Mouse (Mus musculus): Measurements from ENCODE around the gene Katnb1. TPM values are rescaled to one million over a fixed set of nuclear protein-coding genes. Genes with fewer than 3 reads are reported as not detected.

Gene Katnb1
- 10 to 100 TPM; 13.6 to 21.3 TPM for polyA plus RNA-seq (2017; shearing (Covaris generic))

DNA sequence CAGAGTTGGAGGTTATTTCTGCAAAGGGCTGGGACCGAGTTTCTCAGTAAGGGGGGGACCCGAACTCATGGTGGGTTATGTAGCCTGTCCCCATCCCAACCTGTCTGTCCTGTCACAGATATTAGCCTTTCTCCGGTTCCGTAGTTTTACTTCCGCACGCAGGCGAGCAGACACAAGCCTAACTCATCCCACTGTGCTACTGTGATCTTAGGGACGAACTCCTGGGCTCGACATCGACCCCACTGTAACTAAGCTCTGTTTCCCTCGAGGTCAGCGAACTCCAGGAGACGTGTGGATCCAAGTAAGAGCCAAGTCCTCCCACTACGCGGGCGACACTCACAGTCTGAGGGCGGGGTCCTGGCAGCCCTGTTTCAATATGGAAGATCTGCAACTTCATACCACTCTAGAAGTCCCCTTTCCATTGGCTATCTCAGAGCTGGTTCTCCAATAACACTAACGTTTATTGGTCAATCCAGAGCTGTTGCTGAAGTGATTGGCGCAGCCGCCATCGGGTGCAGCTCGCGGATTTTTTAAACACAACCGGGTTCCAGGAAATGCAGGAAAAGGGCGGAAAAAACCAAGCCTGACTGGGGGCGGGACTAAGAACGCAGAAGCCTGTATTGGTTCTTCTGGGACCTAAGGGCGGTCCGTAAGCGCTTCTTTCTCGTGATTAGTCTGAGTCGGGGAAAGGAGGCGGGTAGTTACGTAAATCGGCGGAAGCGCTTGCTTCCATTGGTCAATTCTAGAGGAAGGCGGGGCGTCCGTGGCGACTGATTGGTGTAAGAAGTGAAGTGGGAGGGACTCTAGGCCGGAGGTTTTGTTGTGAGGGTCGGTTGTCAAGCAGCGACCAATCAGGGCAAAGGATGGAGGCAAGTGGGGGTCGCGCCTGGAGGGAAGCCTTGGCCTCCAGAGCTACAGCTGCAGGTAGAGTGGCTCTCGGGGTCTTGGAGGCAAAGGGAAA is at the start of gene Katnb1:
Gene Katnb1 (plus strand): TSS at position 806 of the 961 bp plus-strand sequence.
- peak; percentile 92 for ATAC-seq

DNA sequence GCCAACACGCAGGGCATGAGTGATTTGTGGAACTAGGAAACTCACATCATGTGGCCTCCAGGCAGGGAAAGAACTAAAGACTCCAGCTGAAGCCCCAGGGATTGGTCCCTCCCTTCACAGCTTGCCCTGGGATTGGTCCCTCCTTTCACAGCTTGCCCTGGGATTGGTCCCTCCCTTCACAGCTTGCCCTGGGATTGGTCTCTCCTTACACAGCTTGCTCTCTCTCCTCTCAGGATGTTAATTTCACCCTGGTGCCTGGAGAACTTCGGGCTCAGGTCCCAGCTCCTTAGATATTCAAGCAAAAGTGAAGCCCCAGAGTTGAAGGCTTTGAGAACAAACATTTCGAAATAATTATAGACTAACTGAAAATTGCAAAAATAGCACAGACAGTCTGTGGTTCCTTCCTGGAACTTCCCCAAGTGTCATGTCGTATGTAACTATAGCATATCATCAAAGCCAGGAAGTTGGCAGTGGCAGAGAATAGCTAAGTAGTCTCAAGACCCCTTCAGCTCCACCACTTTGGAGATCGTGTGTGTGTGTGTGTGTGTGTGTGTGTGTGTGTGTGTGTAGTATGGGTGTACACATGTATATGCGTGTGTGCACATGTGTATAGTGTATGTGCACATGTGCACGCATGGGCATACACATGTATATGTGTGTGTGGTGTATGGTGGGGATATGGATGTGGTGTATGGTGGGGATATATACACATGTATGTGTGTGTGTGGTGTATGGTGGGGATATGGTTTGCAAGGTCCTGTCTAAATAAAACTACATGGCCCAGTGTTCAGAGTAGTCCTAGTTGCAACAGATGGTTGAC is 43.7 kb upstream of the Katnb1 start:
- ATAC-seq: no peak

DNA sequence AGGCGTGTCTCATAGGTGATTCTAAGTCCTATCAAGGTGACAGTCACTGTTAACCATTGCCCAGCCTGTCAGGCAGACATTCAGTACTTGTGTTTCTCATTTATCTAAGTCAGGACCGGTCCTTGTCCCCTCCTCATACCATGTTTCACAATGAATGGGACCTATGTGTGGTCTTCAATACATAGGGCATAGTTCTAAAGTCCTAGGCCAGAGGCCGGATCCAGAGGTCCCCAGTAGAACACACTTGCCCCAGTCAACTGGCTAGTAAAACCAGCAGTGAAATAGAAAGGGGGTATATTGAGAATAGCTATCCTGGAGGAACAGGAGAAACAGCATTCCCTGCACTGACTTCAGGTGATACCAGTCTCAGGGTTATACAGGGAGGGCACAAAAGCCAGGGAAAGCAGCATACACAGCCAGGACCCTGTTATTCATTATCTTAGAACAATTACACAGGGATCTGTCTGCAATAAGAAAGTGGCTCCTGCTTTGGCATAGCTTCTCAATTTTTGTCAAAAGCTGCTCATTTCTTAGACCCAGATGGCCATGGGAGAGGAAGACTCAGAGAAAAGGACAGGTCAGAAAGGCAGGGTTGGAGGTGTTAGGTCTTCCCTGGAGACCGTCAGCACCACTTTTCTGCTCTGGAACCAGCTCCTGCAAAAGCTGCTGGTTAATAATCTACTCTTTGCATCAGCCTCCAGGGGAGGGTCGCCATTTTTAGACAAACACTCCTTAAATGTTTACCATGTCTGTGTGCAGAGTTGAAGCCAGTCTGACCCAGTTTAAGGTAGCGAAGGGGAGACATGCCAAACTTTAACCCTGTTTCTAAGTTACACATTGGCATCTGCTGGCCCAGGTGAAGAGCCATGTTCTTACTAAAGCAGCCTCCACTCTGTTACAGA is 38.9 kb upstream of the Katnb1 start:
- no peak for ATAC-seq

DNA sequence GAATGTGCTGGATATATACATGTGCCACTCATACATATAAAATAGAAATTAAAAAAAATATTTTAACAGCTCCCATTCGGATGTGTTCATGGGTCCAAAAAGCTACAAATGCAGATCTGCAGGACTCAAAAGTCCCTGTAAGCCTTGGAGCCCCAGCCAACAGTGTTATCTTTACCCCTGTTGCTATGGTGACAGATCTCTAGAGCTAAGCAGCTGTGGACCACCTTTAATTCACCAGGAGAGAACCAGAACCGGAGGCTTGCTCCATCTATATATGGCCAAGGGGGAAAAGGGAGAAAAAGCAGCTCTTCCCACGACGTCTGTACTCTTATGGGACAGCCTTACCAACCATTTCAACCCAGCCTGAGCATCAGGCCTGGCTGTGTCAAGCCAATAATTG is 36.2 kb upstream of the Katnb1 start:
- no peak for ATAC-seq

DNA sequence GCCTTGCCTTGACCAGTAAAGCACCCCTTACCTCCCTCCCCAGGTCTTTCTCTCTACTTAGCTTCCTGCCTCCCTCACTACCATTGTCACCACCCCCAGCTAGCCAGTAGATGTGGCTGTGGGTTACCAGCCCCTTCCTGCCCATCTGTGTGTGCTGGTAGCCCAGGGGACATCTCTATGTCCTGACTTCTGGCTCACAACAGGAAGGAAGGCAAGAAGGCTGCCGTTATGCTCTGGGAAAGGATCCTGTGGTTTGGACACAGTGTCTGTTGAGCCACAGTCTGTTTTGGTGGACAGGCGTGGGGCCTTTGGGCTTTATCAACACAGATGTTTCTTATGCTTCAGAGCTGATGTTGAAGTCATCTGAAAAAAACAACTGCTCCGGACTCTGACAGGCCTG is 34.0 kb upstream of the Katnb1 start:
- no peak for ATAC-seq

DNA sequence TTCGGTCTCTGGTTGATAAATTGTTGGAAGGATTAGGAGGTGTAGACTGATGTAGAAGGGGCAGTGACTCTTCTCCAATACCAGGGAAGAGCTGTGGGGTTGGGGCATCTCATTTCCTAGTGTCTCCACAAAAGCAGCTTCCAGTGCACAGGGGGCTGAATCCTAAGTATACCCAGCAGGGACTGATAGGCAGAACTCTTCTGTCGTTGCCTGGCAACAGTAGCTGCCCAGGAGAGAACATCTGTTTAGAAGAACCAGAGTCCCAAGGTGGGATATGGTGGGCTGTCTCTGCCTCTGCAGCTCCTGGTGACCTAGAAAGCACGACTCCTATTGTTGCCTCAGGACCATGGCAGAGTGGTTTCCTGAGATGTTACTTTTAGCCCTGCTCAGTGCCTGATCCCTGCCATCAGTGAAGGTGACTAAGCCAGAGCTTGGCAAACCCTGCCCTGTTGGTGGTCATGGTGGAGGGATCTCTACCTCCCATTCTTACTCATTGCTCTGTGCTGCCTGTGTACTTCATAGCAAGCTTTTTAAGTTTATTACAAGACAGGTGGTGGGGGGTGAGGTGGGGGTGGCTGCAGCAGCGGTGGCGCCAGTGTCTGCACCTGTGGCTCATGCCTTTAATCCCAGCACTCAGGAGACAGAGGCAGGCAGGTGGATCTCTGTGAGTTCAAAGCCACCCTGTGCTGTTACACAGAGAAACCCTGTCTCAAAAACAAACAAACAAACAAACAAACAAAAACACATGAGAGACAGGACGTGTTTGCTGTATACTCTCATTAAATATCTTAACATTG is 32.9 kb upstream of the Katnb1 start:
- no peak for ATAC-seq

DNA sequence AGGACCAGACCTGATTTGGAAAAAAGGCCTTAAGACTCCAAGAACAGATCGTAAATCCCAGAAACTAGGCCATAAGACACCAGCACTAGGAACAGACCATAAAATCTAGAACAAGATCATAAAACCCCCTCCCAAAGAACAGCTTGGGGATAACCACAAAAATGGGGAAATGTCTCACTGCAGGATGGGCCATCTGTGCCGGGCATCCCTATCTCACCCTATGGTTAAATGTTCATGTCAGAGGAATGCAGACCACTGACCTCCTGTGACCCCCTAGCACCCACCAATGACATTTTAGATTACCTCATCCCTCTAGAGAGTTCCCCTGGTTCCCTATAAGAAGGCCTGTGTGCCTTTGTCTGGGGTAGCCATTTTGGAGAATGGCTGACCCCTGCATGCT is 31.4 kb upstream of the Katnb1 start:
- ATAC-seq: no peak

DNA sequence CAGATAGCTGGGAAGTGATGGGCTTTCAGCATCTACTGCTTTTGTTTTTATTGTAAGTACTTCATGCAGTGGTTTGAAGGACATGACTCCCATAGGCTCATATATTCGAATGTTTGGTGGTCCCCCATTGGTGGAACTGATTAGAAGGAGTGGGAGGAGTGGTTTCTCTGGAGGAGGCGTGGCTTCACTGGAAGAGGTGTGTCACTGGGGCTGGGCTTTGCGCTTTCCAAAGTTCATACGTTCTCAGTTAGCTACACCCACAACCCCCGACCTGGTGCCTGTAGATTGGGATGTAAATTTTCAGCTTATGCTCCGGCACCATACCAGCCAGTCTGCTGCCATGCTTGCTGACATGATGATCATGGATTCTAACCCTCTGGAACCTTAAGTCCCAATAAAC is 26.5 kb upstream of the Katnb1 start:
- ATAC-seq: no peak

DNA sequence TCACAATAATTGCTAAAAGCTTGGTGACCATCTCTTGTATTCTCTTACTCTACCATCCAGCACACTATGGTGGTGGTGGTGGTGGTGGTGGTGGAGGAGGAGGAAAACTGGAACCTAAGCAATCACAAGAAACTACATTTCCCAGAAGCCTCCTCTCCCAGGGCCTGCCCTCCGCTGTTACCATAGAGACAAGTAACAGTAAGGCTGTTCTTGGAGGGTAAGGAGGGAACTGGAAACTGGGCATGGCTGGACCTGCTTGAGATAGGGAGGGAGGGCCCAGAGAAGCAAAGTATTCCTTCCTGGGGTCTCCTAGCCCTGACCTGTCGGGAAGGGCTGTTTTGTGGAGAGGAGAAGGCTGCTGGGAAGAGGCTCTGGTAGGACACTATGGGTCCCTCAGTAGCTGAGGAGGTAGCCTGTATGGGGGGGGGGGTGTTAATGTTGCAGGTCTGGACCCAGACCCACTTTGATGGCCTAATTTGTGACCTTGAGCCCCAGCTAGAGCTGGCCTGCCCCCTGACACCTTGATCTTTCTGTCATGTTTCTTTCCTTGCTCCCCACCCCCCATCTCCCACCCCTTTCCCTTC is 26.0 kb upstream of the Katnb1 start, which contains the start of gene Drc7:
Gene Drc7 (plus strand): TSS at position 177 of the 584 bp plus-strand sequence.
- no peak for ATAC-seq

DNA sequence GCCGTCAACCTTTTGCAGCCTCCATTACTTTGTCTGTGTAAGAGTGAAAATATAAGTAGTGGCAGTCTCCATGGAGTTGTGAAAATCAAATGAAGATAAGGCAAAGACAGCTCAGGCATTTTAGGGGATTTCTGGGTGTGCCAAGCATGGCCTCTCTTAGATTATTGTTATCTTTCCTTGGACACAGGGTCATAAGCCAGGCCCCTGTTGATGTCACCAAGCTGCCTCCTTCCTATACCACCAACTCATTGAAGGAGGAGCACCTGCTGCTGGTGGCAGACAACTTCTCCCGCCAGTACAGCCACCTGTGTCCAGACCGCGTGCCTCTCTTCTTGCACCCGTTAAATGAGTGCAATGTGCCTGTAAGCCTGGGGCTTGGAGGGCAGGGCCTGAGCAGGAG is 24.6 kb upstream of the Katnb1 start:
- no peak for ATAC-seq

DNA sequence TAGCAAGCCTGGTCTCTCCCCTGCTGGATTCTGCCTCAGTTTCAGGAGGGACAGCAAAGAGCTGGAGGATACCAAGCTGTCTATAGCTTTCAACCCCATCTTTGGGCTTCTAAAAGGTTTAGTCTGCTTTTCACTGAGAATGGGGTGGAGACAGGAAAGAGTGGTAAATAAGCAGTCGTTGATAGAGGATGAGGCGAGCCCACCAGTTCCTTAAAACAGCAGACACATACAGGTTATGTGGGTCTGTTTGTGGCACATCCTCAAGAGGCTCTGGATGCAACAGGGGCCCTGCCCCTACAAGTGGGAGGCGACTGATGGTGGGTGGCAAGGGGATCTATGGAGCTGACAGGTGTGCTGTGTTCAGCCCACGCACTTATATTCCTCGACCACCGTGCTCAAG is 22.3 kb upstream of the Katnb1 start:
- ATAC-seq: no peak

DNA sequence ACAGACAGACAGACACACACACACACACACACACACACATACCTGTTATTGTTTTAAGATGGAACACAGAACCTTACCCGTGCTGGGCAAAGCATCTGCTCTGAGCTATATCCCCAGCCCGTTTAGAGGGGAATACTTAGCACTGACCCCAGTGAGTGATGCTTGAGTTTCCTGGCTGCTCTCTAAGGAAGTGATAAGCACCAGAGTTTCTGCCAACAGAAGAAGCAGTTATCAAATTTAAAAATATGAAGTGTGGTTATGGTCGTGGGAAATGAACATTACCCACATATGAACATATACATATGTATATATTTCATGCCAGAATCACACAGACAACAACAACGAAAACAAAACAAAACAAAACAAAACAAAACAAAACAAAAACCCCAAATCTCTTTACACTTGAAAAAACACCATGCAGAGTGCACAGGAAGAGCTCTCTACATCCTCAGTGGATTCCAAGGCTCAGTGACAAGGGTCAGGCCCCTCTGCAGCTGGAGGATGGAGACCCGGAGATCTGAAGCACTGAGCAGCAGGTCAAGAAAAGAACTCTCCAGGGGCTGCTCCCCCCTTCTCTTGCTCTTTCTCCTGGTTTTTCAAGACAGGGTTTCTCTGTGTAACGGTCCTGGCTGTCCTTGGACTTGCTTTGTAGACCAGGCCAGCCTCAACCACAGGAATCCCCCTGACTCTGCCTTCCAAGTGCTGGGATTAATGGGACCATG is 21.0 kb upstream of the Katnb1 start:
- ATAC-seq: no peak

DNA sequence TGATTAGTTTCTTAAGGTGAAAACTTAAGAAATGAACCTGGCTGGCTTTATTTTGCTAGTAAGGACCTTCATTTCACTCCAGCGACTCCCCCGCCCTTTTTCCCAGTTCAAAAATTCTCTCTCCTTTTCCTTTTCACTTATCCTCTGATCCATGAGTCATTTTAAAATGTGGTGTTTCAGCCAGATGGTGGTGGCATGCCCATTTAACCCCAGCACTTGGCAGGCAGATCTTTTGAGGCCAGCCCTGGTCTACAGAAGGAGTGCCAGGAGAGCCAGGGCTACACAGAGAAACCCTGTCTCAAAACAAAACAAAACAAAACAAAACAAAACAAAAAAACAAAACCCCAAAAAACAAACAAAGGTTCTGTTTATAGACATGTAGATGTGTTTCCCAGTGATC is 16.5 kb upstream of the Katnb1 start:
- no peak for ATAC-seq

DNA sequence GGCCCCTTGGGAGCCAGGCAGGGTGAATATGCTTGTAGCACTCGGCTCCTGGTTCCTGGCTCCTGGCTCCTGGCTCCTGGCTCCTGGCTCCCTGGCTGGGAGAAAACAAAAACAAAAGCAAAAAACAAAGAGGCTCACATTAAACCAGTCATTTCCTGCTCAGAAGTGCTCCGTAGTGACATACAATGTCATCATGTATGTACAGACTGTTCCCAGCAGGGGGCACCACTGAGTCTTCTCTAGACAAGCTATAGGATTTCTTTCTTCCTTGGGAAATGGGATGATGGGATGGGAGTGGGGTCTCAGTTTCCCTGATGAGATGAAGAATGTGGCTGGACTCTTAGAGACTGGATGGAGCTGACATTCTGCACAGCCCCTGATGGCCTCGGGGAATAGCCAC is 13.4 kb upstream of the Katnb1 start:
- ATAC-seq: peak; percentile 75

DNA sequence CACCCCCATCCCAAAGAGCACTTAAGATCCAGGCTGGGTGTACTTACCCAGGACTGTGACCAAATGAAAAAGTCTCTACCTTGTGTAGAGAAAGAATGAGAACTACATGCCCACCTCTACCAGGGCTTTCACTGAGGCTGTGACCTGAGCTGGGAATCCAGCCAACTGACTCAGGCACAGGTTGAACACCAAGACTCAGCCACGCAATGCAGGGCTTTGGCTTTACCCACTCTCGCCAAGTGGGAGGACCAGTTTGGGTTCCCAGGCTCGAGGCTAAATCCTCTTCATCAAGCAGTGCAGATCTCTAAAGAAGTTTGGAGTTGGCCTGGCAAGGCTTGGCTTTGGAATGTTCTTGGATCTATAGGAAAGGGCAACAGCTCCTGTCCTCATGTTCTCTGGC is 5.5 kb upstream of the Katnb1 start:
- no peak for ATAC-seq

DNA sequence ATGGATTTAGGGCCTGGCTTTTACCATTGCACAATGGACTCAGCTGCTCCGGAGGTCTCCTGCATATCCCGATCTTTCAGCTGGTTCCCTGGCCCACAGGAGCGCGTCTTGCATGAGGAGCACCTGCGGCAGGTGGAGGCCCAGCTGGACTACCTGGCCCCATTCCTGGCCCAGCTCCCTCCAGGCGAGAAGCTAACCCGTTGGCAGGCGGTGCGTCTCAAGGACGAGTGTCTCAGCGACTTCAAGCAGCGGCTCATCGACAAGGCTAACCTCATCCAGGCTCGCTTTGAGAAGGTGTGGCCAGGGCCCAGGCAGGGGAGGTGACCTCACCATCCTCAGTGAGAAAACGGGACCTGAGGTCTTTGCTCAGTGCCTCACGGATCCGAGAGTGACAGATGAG is 4.8 kb upstream of the Katnb1 start:
- ATAC-seq: no peak

DNA sequence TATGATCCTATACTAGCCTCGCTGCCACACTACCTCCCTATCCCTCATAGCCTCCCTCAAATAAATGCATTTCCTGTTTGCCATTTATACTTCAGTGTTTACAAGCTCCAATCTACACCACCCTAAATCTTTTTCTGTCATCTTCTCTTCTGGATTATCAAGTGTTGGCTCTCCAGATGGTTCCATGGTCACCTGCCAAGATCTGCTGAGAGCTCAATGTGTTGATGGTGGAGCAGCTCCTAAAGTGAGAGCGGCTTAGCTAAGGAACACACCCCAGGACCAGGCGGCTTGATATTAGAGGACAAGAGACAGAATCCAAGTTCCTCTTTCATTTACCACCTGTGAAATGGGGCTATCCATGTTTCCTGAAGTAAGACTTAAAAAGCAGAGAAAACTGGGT is 2.9 kb upstream of the Katnb1 start:
- ATAC-seq: no peak

DNA sequence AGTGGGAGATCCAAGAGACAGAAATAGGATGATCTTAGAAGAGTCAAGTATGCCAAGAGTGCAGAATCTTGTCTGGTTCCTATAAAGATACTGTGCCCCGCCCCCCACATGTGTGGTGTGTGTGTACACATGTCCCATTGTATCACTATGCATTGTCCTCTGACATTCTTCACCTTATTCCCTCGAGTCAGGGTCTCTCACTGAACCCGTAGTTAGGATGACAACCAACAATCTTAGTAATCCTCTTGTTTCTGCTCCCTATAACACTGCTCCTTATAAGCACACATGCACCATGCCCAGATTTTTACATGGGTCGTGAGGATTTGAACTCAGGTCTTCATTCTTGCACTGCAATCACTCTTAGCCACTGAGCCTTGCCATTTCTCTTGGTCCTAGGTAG is 1.7 kb upstream of the Katnb1 start:
- no peak for ATAC-seq

DNA sequence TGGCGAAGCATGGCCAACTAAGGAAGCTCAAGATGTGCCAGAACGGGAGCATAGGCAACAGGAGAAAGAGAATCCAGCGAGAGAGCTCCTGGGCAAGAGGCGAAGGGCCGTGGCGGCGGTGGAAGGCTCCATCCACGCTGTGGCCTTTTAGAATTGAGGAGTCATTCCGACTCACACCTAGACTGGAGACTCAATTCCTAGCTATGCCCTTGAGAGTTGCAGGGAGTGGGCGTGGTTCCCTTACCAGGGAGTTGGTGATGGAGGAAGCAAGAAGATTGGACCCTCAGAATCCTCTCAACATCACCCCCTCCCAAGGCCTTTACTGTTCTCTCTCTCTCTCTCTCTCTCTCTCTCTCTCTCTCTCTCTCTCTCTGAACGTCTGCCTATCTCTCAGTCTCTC is 664 bp downstream of the Katnb1 start:
- no peak for ATAC-seq

DNA sequence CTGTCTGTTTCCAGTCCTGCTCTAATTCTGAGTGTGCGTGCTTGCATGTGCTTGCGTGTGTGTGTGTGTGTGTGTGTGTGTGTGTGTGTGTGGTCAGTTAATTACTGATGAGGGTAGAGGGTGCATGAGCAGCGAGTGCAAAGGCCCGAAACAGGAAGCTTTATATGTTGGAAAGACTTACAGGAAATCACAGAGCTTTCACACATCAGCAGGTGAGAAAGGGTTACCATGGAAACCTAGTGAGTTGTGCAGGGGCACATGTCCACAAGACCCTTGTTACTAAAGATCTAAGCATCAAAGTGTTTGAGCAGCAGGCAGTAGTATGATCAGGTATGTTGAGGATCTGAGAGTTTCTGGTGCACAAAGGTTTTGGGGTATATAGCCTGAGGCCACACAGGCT is 3.3 kb downstream of the Katnb1 start:
- no peak for ATAC-seq

Measured in CD4-positive, CD25-positive, alpha-beta regulatory T cell, adult 4 months (primary cell).